Mouse (Mus musculus) intestine, embryonic 16.5 days (tissue): ENCODE measurements at regions not wholly inside any gene's neighbourhood (a gene's known extent, or its start where the extent isn't known, plus 50 kb on each side); places are given as distances from the start of the nearest gene placed in this dataset.

Experiments
- ATAC-seq: fragments of 200-750 bp; cut with Nextera tagmentation; 2 replicates; pipeline ENCODE4 v1.8.0; 2017; ENCODE audit warnings: moderate TSS enrichment, moderate library complexity
- H3K27ac ChIP-seq: fragments of 300-500 bp; sonication (generic); 2 replicates; pipeline ENCODE4 v1.5.1; 2014; ENCODE audit warnings: mild to moderate bottlenecking, low read length
- H3K27me3 ChIP-seq: fragments of 300-500 bp; sonication (generic); replicated peaks from 2 replicates; pipeline ENCODE4 v1.6.1; 2014; ENCODE audit warnings: low read length, control low read depth, mixed read lengths; ENCODE audit not compliant: control insufficient read depth, insufficient read depth
- H3K36me3 ChIP-seq: fragments of 300-500 bp; sonication (generic); 2 replicates; pipeline ENCODE4 v1.6.1; 2014; ENCODE audit warnings: low read length, control low read depth; ENCODE audit not compliant: control insufficient read depth, insufficient read depth
- H3K4me1 ChIP-seq: fragments of 300-500 bp; sonication (generic); 2 replicates; pipeline ENCODE4 v1.6.1; 2014; ENCODE audit warnings: low read length, control low read depth, mixed read lengths; ENCODE audit not compliant: control insufficient read depth, insufficient read depth
- H3K4me2 ChIP-seq: fragments of 300-500 bp; sonication (generic); 2 replicates; pipeline ENCODE4 v1.6.1; 2014; ENCODE audit warnings: low read depth, low read length, control low read depth
- H3K4me3 ChIP-seq: fragments of 300-500 bp; sonication (generic); 2 replicates; pipeline ENCODE4 v1.5.1; 2014; ENCODE audit warnings: mild to moderate bottlenecking, low read length
- H3K9ac ChIP-seq: fragments of 300-500 bp; sonication (generic); 2 replicates; pipeline ENCODE4 v1.6.1; 2014; ENCODE audit warnings: low read depth, low read length
- H3K9me3 ChIP-seq: fragments of 300-500 bp; sonication (generic); 2 replicates; pipeline ENCODE4 v1.6.1; 2016; ENCODE audit warnings: low read length, control low read depth; ENCODE audit not compliant: control insufficient read depth
- WGBS: fragments of 180-500 bp; shearing (Covaris S2); extraction: QIAGEN DNeasy Blood & Tissue Kit; methylation state at CpG from one replicate; pipeline ENCODE4 v1.1.7; 2014; 5-methylcytosine and 5-hydroxymethylcytosine counted together

GRCm38 (mm10) chr9:122487001-122487400 lies 135.6 kb downstream of the Abhd5 start:
- Histone ChIP-seq H3K9ac (no peak overlapping the region), H3K4me1 (no peaks in the 10 kb centered on the region), H3K27ac (no peak overlapping the region), H3K9me3 (no peaks in the 10 kb centered on the region), H3K36me3 (no peaks in the 10 kb centered on the region), H3K4me3 (no peak overlapping the region), H3K27me3 (no peaks in the 10 kb centered on the region), H3K4me2 (no peak overlapping the region)
- no peak for ATAC-seq
- WGBS = 79% methylated on average over 5 of the region's 5 CpGs

- H3K4me2 ChIP-seq = no peak overlapping the region
- H3K36me3 ChIP-seq = no peaks in the 10 kb centered on the region
- H3K9me3 ChIP-seq = no peaks in the 10 kb centered on the region
- no peaks in the 10 kb centered on the region for H3K4me1 ChIP-seq
- no peak overlapping the region for H3K27ac ChIP-seq
- no peak overlapping the region for H3K4me3 ChIP-seq
- no peak overlapping the region for H3K9ac ChIP-seq
- 79% methylated on average over 9 of the region's 9 CpGs for WGBS
- no peaks in the 10 kb centered on the region for H3K27me3 ChIP-seq
- no peak for ATAC-seq
Observed at GRCm38 (mm10) chr9:122494691-122495090, 143.3 kb downstream of the Abhd5 start.

- H3K9me3 ChIP-seq = no peaks in the 10 kb centered on the region
- H3K9ac ChIP-seq = no peak overlapping the region
Observed at GRCm38 (mm10) chr9:122496482-122496985, 145.1 kb downstream of the Abhd5 start.

GRCm38 (mm10) chr9:122501864-122502341 lies 150.5 kb downstream of the Abhd5 start:
- no peak for ATAC-seq

More at GRCm38 (mm10) chr9:122496482-122496985, 145.1 kb downstream of the Abhd5 start:
- no peaks in the 10 kb centered on the region for H3K4me1 ChIP-seq
- no peaks in the 10 kb centered on the region for H3K27me3 ChIP-seq
- H3K36me3 ChIP-seq = no peaks in the 10 kb centered on the region
- no peak for ATAC-seq
- H3K4me3 ChIP-seq = no peak overlapping the region
- H3K27ac ChIP-seq = no peak overlapping the region
- H3K4me2 ChIP-seq = no peak overlapping the region
- 77% methylated on average over 2 of the region's 2 CpGs for WGBS

GRCm38 (mm10) chr9:122521569-122521968 lies 170.2 kb downstream of the Abhd5 start:
- Histone ChIP-seq H3K36me3 (no peaks in the 10 kb centered on the region), H3K4me3 (no peak overlapping the region), H3K9me3 (no peaks in the 10 kb centered on the region), H3K4me1 (no peaks in the 10 kb centered on the region), H3K4me2 (no peak overlapping the region), H3K27ac (no peak overlapping the region), H3K27me3 (no peaks in the 10 kb centered on the region), H3K9ac (no peak overlapping the region)
- 73% methylated on average over 5 of the region's 5 CpGs for WGBS
- ATAC-seq = no peak

More at GRCm38 (mm10) chr9:122501864-122502341, 150.5 kb downstream of the Abhd5 start:
- H3K4me2 ChIP-seq = no peak overlapping the region
- no peak overlapping the region for H3K9ac ChIP-seq
- H3K9me3 ChIP-seq = no peaks in the 10 kb centered on the region
- WGBS = 44% methylated on average over 13 of the region's 13 CpGs
- H3K27me3 ChIP-seq = no peaks in the 10 kb centered on the region
- no peak overlapping the region for H3K4me3 ChIP-seq
- H3K36me3 ChIP-seq = no peaks in the 10 kb centered on the region
- H3K4me1 ChIP-seq = no peaks in the 10 kb centered on the region
- no peak overlapping the region for H3K27ac ChIP-seq

GRCm38 (mm10) chr9:122525621-122526055 lies 174.2 kb downstream of the Abhd5 start:
- no peaks in the 10 kb centered on the region for H3K4me1 ChIP-seq
- ATAC-seq = no peak
- no peaks in the 10 kb centered on the region for H3K36me3 ChIP-seq
- H3K27me3 ChIP-seq = no peaks in the 10 kb centered on the region
- WGBS = 40% methylated on average over 10 of the region's 10 CpGs
- no peak overlapping the region for H3K4me2 ChIP-seq
- no peak overlapping the region for H3K4me3 ChIP-seq
- H3K9ac ChIP-seq = no peak overlapping the region
- no peak overlapping the region for H3K27ac ChIP-seq
- no peaks in the 10 kb centered on the region for H3K9me3 ChIP-seq

- no peak overlapping the region for H3K9ac ChIP-seq
- H3K4me1 ChIP-seq = no peaks in the 10 kb centered on the region
- 57% methylated on average over 6 of the region's 6 CpGs for WGBS
- no peak overlapping the region for H3K27ac ChIP-seq
- ATAC-seq = no peak
- no peaks in the 10 kb centered on the region for H3K36me3 ChIP-seq
- H3K4me2 ChIP-seq = no peak overlapping the region
- no peaks in the 10 kb centered on the region for H3K9me3 ChIP-seq
- no peak overlapping the region for H3K4me3 ChIP-seq
- H3K27me3 ChIP-seq = no peaks in the 10 kb centered on the region
Observed at GRCm38 (mm10) chr9:122528267-122528666, 176.9 kb downstream of the Abhd5 start.

- Histone ChIP-seq H3K9me3 (no peaks in the 10 kb centered on the region), H3K4me3 (no peak overlapping the region), H3K36me3 (no peaks in the 10 kb centered on the region), H3K27ac (no peak overlapping the region), H3K4me2 (no peak overlapping the region), H3K9ac (no peak overlapping the region), H3K4me1 (peaks cover 6% of the 10 kb centered on the region), H3K27me3 (no peaks in the 10 kb centered on the region)
- ATAC-seq = no peak
Observed at GRCm38 (mm10) chr9:122529721-122530120, 178.3 kb downstream of the Abhd5 start.

- H3K27ac ChIP-seq = no peak overlapping the region
- no peaks in the 10 kb centered on the region for H3K36me3 ChIP-seq
- no peak overlapping the region for H3K4me2 ChIP-seq
- no peak overlapping the region for H3K9ac ChIP-seq
- no peak overlapping the region for H3K4me3 ChIP-seq
- 83% methylated on average over 2 of the region's 2 CpGs for WGBS
- no peaks in the 10 kb centered on the region for H3K9me3 ChIP-seq
- no peak for ATAC-seq
- H3K4me1 ChIP-seq = peaks cover 6% of the 10 kb centered on the region
- no peaks in the 10 kb centered on the region for H3K27me3 ChIP-seq
Observed at GRCm38 (mm10) chr9:122531806-122532205, 180.4 kb downstream of the Abhd5 start.
